In genomic region chr5:5755039-5755438, GRCm38 (mm10) we compare ENCODE assay signal across 8 mouse cellular contexts. TPM values are rescaled to one million over a fixed set of nuclear protein-coding genes. Genes with fewer than 3 reads are reported as not detected.
A peak's percentile ranks its signal among the peaks of the same experiment; 100 is the strongest.
DNase-seq lines count a peak whose midpoint lies in the region; ATAC-seq and TF ChIP-seq lines count a peak whose summit lies in the region.

No protein-coding gene starts in this region.

- TF ChIP-seq EP300 in heart, postnatal 0 days (IDR thresholded peaks at IDR 0.05; ENCODE audit: low read depth): no peak
- TF ChIP-seq EP300 in stomach, postnatal 0 days (optimal IDR thresholded peaks at IDR 0.05): no peak

- under 1% methylated on average over 9 of the region's 9 CpGs for WGBS in heart, postnatal 0 days
- WGBS in heart, embryonic 12.5 days: 3% methylated on average over 9 of the region's 9 CpGs
- 5% methylated on average over 9 of the region's 9 CpGs for WGBS in midbrain, embryonic 10.5 days
- 2% methylated on average over 9 of the region's 9 CpGs for WGBS in stomach, postnatal 0 days

- no peak overlapping the region for H3K27ac ChIP-seq in heart, postnatal 0 days (ENCODE audit: low read depth)
- H3K27ac ChIP-seq in heart, embryonic 12.5 days (ENCODE audit: poor library complexity, severe bottlenecking): no peak overlapping the region
- H3K27ac ChIP-seq in midbrain, embryonic 10.5 days (replicated peaks): no peak overlapping the region
- no peak overlapping the region for H3K27ac ChIP-seq in stomach, postnatal 0 days (replicated peaks)

- DNase-seq in heart, postnatal 0 days (ENCODE audit: low spot score): peak; percentile 6
- DNase-seq in MN1 (ENCODE audit: low spot score): peak; percentile 70
- DNase-seq in cerebellum, postnatal 25 days: peak; percentile 63 to 77
- peak; percentile 59 for DNase-seq in gastrocnemius, postnatal 10 days
- peak; percentile 42 to 67 for DNase-seq in layer of hippocampus, postnatal 36 days
- peak; percentile 64 for DNase-seq in midbrain, embryonic 10.5 days (ENCODE audit: low spot score)
- DNase-seq in stomach, postnatal 0 days (ENCODE audit: low spot score): peak; percentile 60

- no peak overlapping the region for H3K9ac ChIP-seq in heart, postnatal 0 days (replicated peaks; ENCODE audit: low read depth, low read length)
- no peak overlapping the region for H3K9ac ChIP-seq in heart, embryonic 12.5 days
- no peak overlapping the region for H3K9ac ChIP-seq in stomach, postnatal 0 days (ENCODE audit: low read length)

- no peak overlapping the region for H3K4me2 ChIP-seq in heart, postnatal 0 days (ENCODE audit: low read depth, low read length)
- H3K4me2 ChIP-seq in heart, embryonic 12.5 days: no peak overlapping the region
- H3K4me2 ChIP-seq in stomach, postnatal 0 days (replicated peaks; ENCODE audit: low read depth): no peak overlapping the region

- H3K4me3 ChIP-seq in heart, postnatal 0 days (ENCODE audit: low read depth, low read length): no peak overlapping the region
- H3K4me3 ChIP-seq in heart, embryonic 12.5 days: no peak overlapping the region
- no peak overlapping the region for H3K4me3 ChIP-seq in midbrain, embryonic 10.5 days
- no peak overlapping the region for H3K4me3 ChIP-seq in stomach, postnatal 0 days (ENCODE audit: low read depth, low read length)

- no peaks in the 10 kb centered on the region for H3K36me3 ChIP-seq in heart, postnatal 0 days (replicated peaks; ENCODE audit: control insufficient read depth, insufficient read depth, low read length)
- no peaks in the 10 kb centered on the region for H3K36me3 ChIP-seq in heart, embryonic 12.5 days
- H3K36me3 ChIP-seq in midbrain, embryonic 10.5 days: no peaks in the 10 kb centered on the region
- no peaks in the 10 kb centered on the region for H3K36me3 ChIP-seq in stomach, postnatal 0 days (ENCODE audit: control insufficient read depth, insufficient read depth, low read length)

- peak; percentile 81 for TF ChIP-seq CTCF in heart, postnatal 0 days (IDR thresholded peaks at IDR 0.05; ENCODE audit: low read depth)
- peak; percentile 92 for TF ChIP-seq CTCF in stomach, postnatal 0 days (IDR thresholded peaks at IDR 0.05; ENCODE audit: low read depth)

- H3K27me3 ChIP-seq in heart, postnatal 0 days (ENCODE audit: control insufficient read depth, insufficient read depth, low read length): no peaks in the 10 kb centered on the region
- H3K27me3 ChIP-seq in heart, embryonic 12.5 days (replicated peaks): peaks cover 5% of the 10 kb centered on the region; the same call in 1 of the 2 replicates
- H3K27me3 ChIP-seq in midbrain, embryonic 10.5 days (ENCODE audit: low read depth, poor library complexity, severe bottlenecking): no peaks in the 10 kb centered on the region; the same call in 1 of the 2 replicates
- H3K27me3 ChIP-seq in stomach, postnatal 0 days (ENCODE audit: control insufficient read depth, insufficient read depth, low read length): no peaks in the 10 kb centered on the region

- no peaks in the 10 kb centered on the region for H3K4me1 ChIP-seq in heart, postnatal 0 days (ENCODE audit: control insufficient read depth, insufficient read depth)
- H3K4me1 ChIP-seq in heart, embryonic 12.5 days (replicated peaks): no peaks in the 10 kb centered on the region
- H3K4me1 ChIP-seq in midbrain, embryonic 10.5 days: no peaks in the 10 kb centered on the region
- no peaks in the 10 kb centered on the region for H3K4me1 ChIP-seq in stomach, postnatal 0 days (replicated peaks; ENCODE audit: control insufficient read depth, insufficient read depth)

- no peaks in the 10 kb centered on the region for H3K9me3 ChIP-seq in heart, postnatal 0 days (replicated peaks; ENCODE audit: control insufficient read depth, low read length)
- no peaks in the 10 kb centered on the region for H3K9me3 ChIP-seq in heart, embryonic 12.5 days (replicated peaks)
- H3K9me3 ChIP-seq in midbrain, embryonic 10.5 days (replicated peaks): no peaks in the 10 kb centered on the region
- H3K9me3 ChIP-seq in stomach, postnatal 0 days (ENCODE audit: control insufficient read depth, low read length): no peaks in the 10 kb centered on the region

- no peak for ATAC-seq in heart, postnatal 0 days (ENCODE audit: insufficient read depth, low read depth)
- no peak for ATAC-seq in heart, embryonic 12.5 days (ENCODE audit: insufficient number of reproducible peaks, low FRiP score)
- ATAC-seq in stomach, postnatal 0 days (ENCODE audit: low FRiP score, low TSS enrichment): no peak

RNA-seq across cellular contexts. Expression of gene Steap1, which starts 5.9 kb away (rescaled TPM):
- 0.11 TPM in 1 of 2 replicates, not detected in the other for total RNA-seq in heart, postnatal 0 days (2014; rRNA removed; ENCODE audit: low replicate concordance)
- 0.70 and 1.2 TPM in 2 replicates for polyA plus RNA-seq in heart, postnatal 0 days (2015; fragmentation: Nextera tagmentation; extraction: Ambion mirVana)
- 3.1 and 3.8 TPM in 2 replicates for polyA plus RNA-seq in heart, embryonic 12.5 days (2016; fragmentation: Nextera tagmentation; extraction: Ambion mirVana)
- total RNA-seq in gastrocnemius, postnatal 10 days (2021): under 1 TPM; 0.35 to 0.50 TPM
- total RNA-seq in layer of hippocampus, postnatal 36 days (2021): under 1 TPM in 1 of 2 experiments, not detected in 1; 0.61 TPM
- 5.0 and 7.8 TPM in 2 replicates for polyA plus RNA-seq in midbrain, embryonic 10.5 days (2016; fragmentation: Nextera tagmentation; extraction: Ambion mirVana)
- 10.8 and 11.8 TPM in 2 replicates for polyA plus RNA-seq in stomach, postnatal 0 days (2015; fragmentation: Nextera tagmentation; extraction: Ambion mirVana)

Comparison
In these comparisons a context has a peak if more than half of its experiments do, and no peak if none do; other contexts are left out.
1. DNase-seq: peak in every context shown above with its lines; median percentile 70 in MN1; 70 in cerebellum, postnatal 25 days; 64 in midbrain, embryonic 10.5 days; 60 in stomach, postnatal 0 days; 59 in gastrocnemius, postnatal 10 days; 54 in layer of hippocampus, postnatal 36 days; 6 in heart, postnatal 0 days.